Mouse (Mus musculus) layer of hippocampus, adult 2 months (tissue): ENCODE results near the gene 9430097D07Rik. TPM values are rescaled to one million over a fixed set of nuclear protein-coding genes. Genes with fewer than 3 reads are reported as not detected.

Experiments
- DNase-seq, 2 experiments: peaks; one replicate each; pipeline ENCODE4 v3.0.0; 2022; ENCODE audit warnings: low spot score in 2 of 2
- H3K27ac ChIP-seq: fragments of 200-600 bp; 2 replicates; pipeline ENCODE4 v1.8.1; 2022
- H3K4me3 ChIP-seq: fragments of 200-600 bp; 2 replicates; pipeline ENCODE4 v1.8.1; 2022; ENCODE audit warnings: mild to moderate bottlenecking
- CTCF ChIP-seq: fragments of 200-600 bp; conservative IDR thresholded peaks from 2 replicates; pipeline ENCODE4 v1.8.1; 2022; ENCODE audit warnings: antibody characterized with exemption, mild to moderate bottlenecking, moderate library complexity
- total RNA-seq, 2 experiments: library from RNA; stranded (reverse); gene quantifications; 2 replicates each; pipeline ENCODE4 v1.2.3; 2021

Gene 9430097D07Rik
- total RNA-seq, 2 experiments from 2014 or later = 0.71 TPM; not detected in 1

DNA sequence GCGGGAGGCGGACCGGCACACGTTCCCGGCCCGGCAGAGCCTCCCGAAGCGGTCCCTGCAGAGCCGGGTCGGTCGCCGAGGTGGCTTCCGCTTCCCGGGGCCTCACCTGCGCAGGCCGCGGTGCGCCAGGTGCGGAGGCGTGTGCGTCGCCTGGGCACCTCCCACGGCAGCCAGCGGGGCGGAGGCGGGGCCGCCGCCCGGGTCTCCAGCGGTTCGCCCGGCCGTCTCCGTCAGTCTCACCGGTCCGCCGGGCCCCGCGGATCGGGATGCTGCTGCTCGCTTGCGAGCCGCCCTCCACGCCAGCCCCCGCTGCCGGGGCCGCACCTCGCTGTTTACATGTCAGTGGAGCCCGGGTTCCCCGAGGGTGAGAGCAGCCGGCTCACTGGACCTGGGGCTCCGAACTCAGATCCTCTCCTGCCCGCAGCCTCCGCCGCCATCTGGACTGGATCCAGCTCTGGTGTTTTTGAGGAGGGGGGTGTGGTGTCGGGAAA is 39.9 kb downstream of the 9430097D07Rik start:
- H3K4me3 ChIP-seq = peak overlapping the region; percentile 98
- DNase-seq = no peak
- peak overlapping the region; percentile 93 for H3K27ac ChIP-seq
- no peak for TF ChIP-seq CTCF

DNA sequence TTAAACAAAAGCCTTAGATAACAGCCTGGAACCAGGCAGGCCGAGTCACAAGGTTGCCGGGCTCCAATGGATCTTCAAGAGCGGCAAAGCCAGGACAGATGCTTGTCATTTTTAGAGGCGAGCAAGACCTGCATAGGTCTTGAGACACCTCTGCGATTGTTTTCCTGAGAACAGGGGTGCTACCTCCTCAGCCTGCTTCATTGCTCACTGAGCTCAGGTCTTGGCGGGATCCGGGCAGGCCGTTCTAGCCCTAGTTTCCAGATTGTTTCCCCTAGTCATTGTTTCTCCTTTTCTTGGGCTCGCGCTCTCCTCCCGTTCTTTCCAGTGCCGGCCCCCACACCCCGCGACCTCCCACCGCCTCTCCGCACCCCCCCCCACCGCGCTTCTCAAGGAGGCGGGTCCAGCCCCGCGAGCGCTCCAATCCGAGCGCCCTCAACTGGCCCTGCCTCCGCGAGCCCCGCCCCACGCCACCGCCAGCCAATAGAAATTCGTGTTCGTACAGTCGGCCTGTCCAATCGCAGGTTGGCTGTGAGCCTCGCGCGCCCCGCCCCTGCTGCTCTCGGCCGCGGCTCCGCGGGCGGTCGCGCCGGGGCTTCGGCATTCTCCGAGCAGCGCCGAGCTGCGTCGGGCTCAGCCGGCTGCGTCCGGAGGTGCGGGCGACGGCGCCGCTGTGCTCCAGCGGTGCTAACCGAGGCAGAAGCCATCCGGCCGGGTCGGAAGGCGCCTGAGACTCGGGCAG is 40.6 kb downstream of the 9430097D07Rik start, which contains the start of gene Fam102a:
TSS of gene Fam102a (plus strand) at position 600 of the 739 bp plus-strand sequence.
- Histone ChIP-seq H3K4me3 (peak within 1 kb of the TSS; percentile 98), H3K27ac (peak within 1 kb of the TSS; percentile 93)
- TF ChIP-seq CTCF = no peak

DNA sequence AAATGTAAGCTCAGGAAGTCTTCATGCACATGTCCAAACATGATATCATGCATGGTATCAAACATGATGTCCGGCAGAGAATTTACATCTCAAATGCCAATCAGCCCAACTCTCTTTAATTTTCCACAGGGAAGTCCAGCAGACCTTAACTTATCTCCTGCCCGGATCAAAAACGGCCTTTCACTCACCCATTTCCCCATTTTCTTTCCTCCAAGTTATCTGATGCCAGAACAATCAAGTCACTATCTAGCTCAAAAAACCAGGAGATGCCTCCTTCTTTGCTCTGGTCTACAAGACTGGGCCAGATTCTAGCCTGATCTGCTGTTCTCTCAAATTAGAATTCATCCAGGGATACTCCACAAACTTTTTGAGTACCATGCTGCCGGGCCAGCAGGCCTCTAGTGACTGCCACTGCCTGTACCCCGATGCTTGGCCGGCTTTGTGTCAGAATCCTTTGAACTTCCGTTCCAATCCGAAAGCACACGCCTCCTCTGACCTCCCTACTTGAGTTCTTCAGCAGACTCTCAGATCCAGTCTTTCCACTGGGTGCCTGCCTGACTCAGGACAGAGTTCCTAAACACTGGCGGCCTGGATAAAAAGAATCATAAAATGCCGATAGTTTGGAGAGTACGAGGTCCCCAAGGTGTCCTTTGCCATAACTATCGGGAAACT is 41.3 kb downstream of the 9430097D07Rik start:
- no peak for DNase-seq
- peak overlapping the region; percentile 98 for H3K4me3 ChIP-seq
- TF ChIP-seq CTCF = no peak
- H3K27ac ChIP-seq = peak overlapping the region; percentile 91

More for the DNA sequence above, 40.6 kb downstream of the 9430097D07Rik start, which contains the start of gene Fam102a:
- peak; percentile 99 for DNase-seq

DNA sequence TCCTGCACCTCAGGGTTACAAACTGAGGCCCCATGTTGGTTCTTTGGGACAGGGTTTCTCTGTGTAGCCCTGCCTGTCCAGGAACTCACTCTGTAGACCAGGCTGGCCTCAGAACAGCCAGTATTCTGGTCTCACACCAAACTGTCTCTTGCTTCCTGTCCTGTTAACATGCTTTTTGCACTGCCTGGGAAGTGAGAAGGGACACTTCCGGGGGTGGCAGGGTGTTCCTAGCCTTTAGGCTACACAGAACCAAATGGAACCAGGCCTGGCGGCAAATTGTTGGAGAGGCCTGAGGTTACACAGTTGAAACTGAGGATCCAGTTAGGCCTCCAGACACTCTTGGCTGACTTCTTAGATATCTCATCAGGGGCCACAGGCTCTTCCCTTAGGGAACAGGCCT is 42.3 kb downstream of the 9430097D07Rik start:
- TF ChIP-seq CTCF = no peak
- no peak for DNase-seq
- H3K4me3 ChIP-seq = no peak overlapping the region

DNA sequence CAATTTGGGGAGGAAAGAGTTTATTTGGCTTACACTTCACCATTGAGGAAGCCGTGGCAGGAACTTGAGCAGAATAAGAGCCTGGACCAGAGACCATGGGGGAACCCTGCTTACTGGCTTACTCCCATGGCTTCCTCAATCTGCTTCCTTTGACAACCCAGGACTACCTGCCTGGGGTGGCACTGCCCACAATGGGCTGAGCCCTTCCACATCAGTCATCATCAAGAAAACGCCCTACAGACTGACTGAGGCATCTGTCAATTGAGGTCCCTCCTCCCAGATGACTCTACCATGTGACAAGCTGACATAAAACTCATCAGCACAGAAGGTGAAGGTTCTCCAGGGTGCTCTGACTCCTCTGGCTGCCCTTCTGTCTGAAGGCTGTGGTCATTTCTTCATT is 45.0 kb downstream of the 9430097D07Rik start:
- Histone ChIP-seq H3K4me3 (no peak overlapping the region), H3K27ac (no peak overlapping the region)
- no peak for TF ChIP-seq CTCF
- DNase-seq = no peak

More for the DNA sequence above, 42.3 kb downstream of the 9430097D07Rik start:
- no peak overlapping the region for H3K27ac ChIP-seq

DNA sequence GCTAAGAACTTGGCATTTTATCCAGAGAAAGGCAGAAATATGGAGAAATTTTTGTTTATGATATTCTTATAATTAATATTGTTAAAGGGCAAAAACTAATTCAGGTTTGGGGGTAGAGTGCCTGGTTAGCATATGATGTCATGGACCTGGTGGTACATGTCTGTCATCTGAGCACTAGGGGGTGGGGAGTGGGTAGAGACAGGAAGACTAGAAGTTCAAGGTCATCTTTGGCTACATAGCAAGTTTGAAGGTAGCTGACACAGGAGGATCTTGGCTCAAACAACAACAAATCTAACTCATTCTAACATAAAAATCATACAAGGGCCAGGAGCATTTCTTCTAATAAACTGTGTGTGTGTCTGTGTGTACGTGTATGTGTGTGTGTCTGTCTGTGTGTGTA is 47.2 kb downstream of the 9430097D07Rik start:
- Histone ChIP-seq H3K27ac (no peak overlapping the region), H3K4me3 (no peak overlapping the region)
- no peak for DNase-seq
- no peak for TF ChIP-seq CTCF

DNA sequence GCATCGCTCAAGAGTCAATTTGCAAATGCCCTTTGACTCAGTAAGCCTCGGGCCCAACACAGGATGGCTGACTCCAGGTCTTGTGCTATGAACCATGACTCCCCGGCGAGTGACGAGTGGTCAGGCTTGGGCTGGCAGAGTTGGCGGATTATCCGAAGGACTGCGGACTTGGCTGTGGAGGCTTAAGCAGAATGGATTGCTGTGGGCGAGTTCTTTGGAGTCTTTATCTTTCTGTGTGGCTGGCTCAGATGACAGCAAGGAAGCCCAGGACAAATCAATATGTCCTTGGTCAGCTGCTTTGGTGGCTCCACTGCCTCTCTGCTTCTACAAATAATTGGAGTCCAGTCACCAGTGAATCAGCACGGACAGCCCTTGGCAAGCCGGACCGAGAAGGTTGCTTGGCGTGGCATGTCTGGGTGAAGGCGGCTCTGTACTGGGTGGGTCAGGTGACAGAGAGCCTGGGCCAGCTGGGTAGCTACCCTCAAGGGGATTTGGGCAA is 48.0 kb downstream of the 9430097D07Rik start:
- no peak for DNase-seq
- Histone ChIP-seq H3K4me3 (no peak overlapping the region), H3K27ac (no peak overlapping the region)
- no peak for TF ChIP-seq CTCF

DNA sequence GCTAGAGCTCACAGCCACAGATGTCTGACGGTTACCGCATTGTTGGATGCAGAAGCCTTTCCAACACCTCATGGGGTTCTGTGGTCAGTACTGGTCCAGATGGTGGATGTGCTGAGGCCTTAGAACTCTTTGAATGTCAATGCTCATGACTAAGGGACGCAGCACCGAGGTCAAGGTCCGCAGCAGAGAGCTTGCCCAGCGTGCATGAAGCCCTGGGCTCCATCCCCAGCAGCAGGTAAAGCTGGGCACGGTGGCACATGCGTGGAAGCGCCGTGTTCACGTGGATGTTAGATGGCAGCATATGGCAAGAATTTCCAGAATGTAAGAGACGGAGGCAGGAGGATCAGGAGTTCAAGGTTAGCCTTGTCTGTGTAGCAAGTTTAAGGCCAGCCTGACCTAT is 49.7 kb downstream of the 9430097D07Rik start:
- H3K27ac ChIP-seq = no peak overlapping the region
- no peak for DNase-seq
- no peak for TF ChIP-seq CTCF
- H3K4me3 ChIP-seq = no peak overlapping the region

DNA sequence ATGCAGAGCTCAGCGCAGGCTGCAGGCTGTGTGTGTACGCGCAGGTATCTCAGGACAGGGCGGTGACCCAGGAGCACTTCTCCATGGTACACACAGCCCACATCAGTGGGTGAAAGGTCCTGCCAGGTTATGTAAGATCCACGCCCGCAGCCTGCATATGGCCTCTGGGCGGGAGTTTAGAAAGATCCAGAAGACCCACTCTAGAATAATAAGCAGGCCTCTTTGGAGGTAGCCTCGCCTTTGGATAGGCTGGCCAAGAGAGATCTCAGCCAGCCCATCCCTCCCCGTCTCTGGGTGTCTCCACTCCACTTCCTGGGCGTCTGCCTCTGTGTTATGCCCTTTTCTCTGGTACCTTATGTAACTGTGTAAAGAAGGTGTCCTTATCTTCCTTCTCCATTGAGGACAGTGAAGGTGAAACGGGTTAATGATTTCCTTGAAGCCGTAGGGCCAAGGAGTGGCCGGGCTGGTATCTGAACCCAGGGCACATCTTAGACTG is 50.9 kb downstream of the 9430097D07Rik start:
- no peak for TF ChIP-seq CTCF
- H3K27ac ChIP-seq = no peak overlapping the region
- no peak overlapping the region for H3K4me3 ChIP-seq
- DNase-seq = no peak

Other genes with a start within 250 kb of the 9430097D07Rik start
- gene Ciz1, start 223.4 kb downstream of the 9430097D07Rik start, total RNA-seq = 10 to 100 TPM; 75.3 to 92.7 TPM
- 1,000 to 10,000 TPM; 1,274 to 1,381 TPM for gene Dnm1, start 222.3 kb downstream of the 9430097D07Rik start, total RNA-seq
- 100 to 1,000 TPM; 160 to 170 TPM for gene 1110008P14Rik, start 193.7 kb downstream of the 9430097D07Rik start, total RNA-seq
- gene Lcn2, start 187.4 kb downstream of the 9430097D07Rik start, total RNA-seq = under 1 TPM in 1 of 2 experiments, not detected in 1; 0.69 TPM
- 10 to 100 TPM; 33.8 to 35.5 TPM for gene Ptges2, start 179.8 kb downstream of the 9430097D07Rik start, total RNA-seq
- 1 to 10 TPM; 4.3 to 4.5 TPM for gene Naif1, start 125.2 kb downstream of the 9430097D07Rik start, total RNA-seq
- 10 to 100 TPM; 54.5 to 57.6 TPM for gene Slc25a25, start 124.2 kb downstream of the 9430097D07Rik start, total RNA-seq
- 10 to 100 TPM; 77.1 TPM for gene Fam102a, start 40.4 kb downstream of the 9430097D07Rik start, total RNA-seq
- gene Dpm2, start 4.8 kb downstream of the 9430097D07Rik start, total RNA-seq = 10 to 100 TPM; 77.6 to 84.0 TPM
- gene Pip5kl1, start 887 bp downstream of the 9430097D07Rik start, total RNA-seq = 1 to 10 TPM; 4.4 to 5.0 TPM
- 10 to 100 TPM; 36.4 to 40.0 TPM for gene St6galnac4, start 11.4 kb upstream of the 9430097D07Rik start, total RNA-seq
- gene St6galnac6, start 24.0 kb upstream of the 9430097D07Rik start, total RNA-seq = 100 to 1,000 TPM; 117 to 124 TPM
- gene Ak1, start 46.1 kb upstream of the 9430097D07Rik start, total RNA-seq = 100 to 1,000 TPM; 120 to 123 TPM
- gene Eng, start 70.9 kb upstream of the 9430097D07Rik start, total RNA-seq = 10 to 100 TPM; 16.4 to 19.7 TPM
- 10 to 100 TPM; 10.7 to 14.6 TPM for gene Fpgs, start 128.5 kb upstream of the 9430097D07Rik start, total RNA-seq
- gene Cdk9, start 137.4 kb upstream of the 9430097D07Rik start, total RNA-seq = 100 to 1,000 TPM; 115 to 121 TPM
- gene Sh2d3c, start 145.4 kb upstream of the 9430097D07Rik start, total RNA-seq = 10 to 100 TPM; 18.9 to 20.1 TPM
- 1 to 10 TPM; 1.4 to 2.9 TPM for gene 6330409D20Rik, start 165.3 kb upstream of the 9430097D07Rik start, total RNA-seq
- 10 to 100 TPM; 30.3 to 32.3 TPM for gene Tor2a, start 181.6 kb upstream of the 9430097D07Rik start, total RNA-seq
- gene Ttc16, start 199.9 kb upstream of the 9430097D07Rik start, total RNA-seq = under 1 TPM; 0.69 to 0.82 TPM
- gene Ptrh1, start 200.1 kb upstream of the 9430097D07Rik start, total RNA-seq = 1 to 10 TPM; 5.9 to 6.4 TPM
- 1 to 10 TPM in 1 of 2 experiments, not detected in 1; 2.0 TPM for gene Cfap157, start 208.7 kb upstream of the 9430097D07Rik start, total RNA-seq